Mouse (Mus musculus): ENCODE results near the gene Fermt3. TPM values are rescaled to one million over a fixed set of nuclear protein-coding genes. Genes with fewer than 3 reads are reported as not detected.

Fermt3 gene
- polyA plus RNA-seq, 1 experiment from 2014 or later: 10.1 TPM

- peak; percentile 75 for DNase-seq (ENCODE audit: low spot score)
- WGBS: under 1% methylated on average over 28 of the region's 28 CpGs
- H3K36me3 ChIP-seq: peaks cover 29% of the 10 kb centered on the region
- H3K4me3 ChIP-seq: peak overlapping the region; percentile 65
- peaks cover 34% of the 10 kb centered on the region for H3K4me1 ChIP-seq (replicated peaks)
- peak overlapping the region; percentile 97 for H3K27ac ChIP-seq
- no peaks in the 10 kb centered on the region for H3K9me3 ChIP-seq
- no peaks in the 10 kb centered on the region for H3K27me3 ChIP-seq (ENCODE audit: insufficient read depth, poor library complexity, severe bottlenecking)
Observed at GRCm38 (mm10) chr19:6950613-6951153, 68.6 kb downstream of the Fermt3 start.

GRCm38 (mm10) chr19:6949951-6950350 is 69.3 kb downstream of the Fermt3 start:
- 52% methylated on average over 5 of the region's 5 CpGs for WGBS
- peak overlapping the region; percentile 65 for H3K4me3 ChIP-seq
- H3K9me3 ChIP-seq: no peaks in the 10 kb centered on the region
- H3K4me1 ChIP-seq (replicated peaks): peaks cover 34% of the 10 kb centered on the region
- H3K27me3 ChIP-seq (ENCODE audit: insufficient read depth, poor library complexity, severe bottlenecking): no peaks in the 10 kb centered on the region
- H3K27ac ChIP-seq: peak overlapping the region; percentile 97
- DNase-seq (ENCODE audit: low spot score): no peak
- peaks cover 28% of the 10 kb centered on the region for H3K36me3 ChIP-seq

GRCm38 (mm10) chr19:6949532-6949931 is 69.7 kb downstream of the Fermt3 start:
- peaks cover 34% of the 10 kb centered on the region for H3K4me1 ChIP-seq (replicated peaks)
- H3K27me3 ChIP-seq (ENCODE audit: insufficient read depth, poor library complexity, severe bottlenecking): no peaks in the 10 kb centered on the region
- H3K27ac ChIP-seq: no peak overlapping the region
- H3K9me3 ChIP-seq: no peaks in the 10 kb centered on the region
- 92% methylated on average over 5 of the region's 5 CpGs for WGBS
- H3K36me3 ChIP-seq: peaks cover 28% of the 10 kb centered on the region
- H3K4me3 ChIP-seq: peak overlapping the region; percentile 65; the same call in 1 of the 2 replicates
- DNase-seq (ENCODE audit: low spot score): no peak

Other genes with a start within 250 kb of the Fermt3 start
- gene Rps6ka4, start 178.8 kb downstream of the Fermt3 start, polyA plus RNA-seq (2016; fragmentation: Nextera tagmentation; extraction: Ambion mirVana): 6.2 and 7.7 TPM in 2 replicates
- gene Ccdc88b, start 161.3 kb downstream of the Fermt3 start, polyA plus RNA-seq (2016; fragmentation: Nextera tagmentation; extraction: Ambion mirVana): 0.37 and 1.2 TPM in 2 replicates
- 148 and 157 TPM in 2 replicates for gene Trmt112, start 109.8 kb downstream of the Fermt3 start, polyA plus RNA-seq (2016; fragmentation: Nextera tagmentation; extraction: Ambion mirVana)
- gene Prdx5, start 109.4 kb downstream of the Fermt3 start, polyA plus RNA-seq (2016; fragmentation: Nextera tagmentation; extraction: Ambion mirVana): 155 and 196 TPM in 2 replicates
- gene Esrra, start 97.7 kb downstream of the Fermt3 start, polyA plus RNA-seq (2016; fragmentation: Nextera tagmentation; extraction: Ambion mirVana): 8.4 and 12.0 TPM in 2 replicates
- 0.46 TPM in 1 of 2 replicates, not detected in the other for gene Catsperz, start 94.1 kb downstream of the Fermt3 start, polyA plus RNA-seq (2016; fragmentation: Nextera tagmentation; extraction: Ambion mirVana)
- not detected in 2 replicates for gene Kcnk4, start 85.0 kb downstream of the Fermt3 start, polyA plus RNA-seq (2016; fragmentation: Nextera tagmentation; extraction: Ambion mirVana)
- gene Bad, start 77.6 kb downstream of the Fermt3 start, polyA plus RNA-seq (2016; fragmentation: Nextera tagmentation; extraction: Ambion mirVana): 63.1 and 75.5 TPM in 2 replicates
- gene Gpr137, start 77.0 kb downstream of the Fermt3 start, polyA plus RNA-seq (2016; fragmentation: Nextera tagmentation; extraction: Ambion mirVana): 31.2 and 40.9 TPM in 2 replicates
- gene Ppp1r14b, start 44.5 kb downstream of the Fermt3 start, polyA plus RNA-seq (2016; fragmentation: Nextera tagmentation; extraction: Ambion mirVana): 157 and 186 TPM in 2 replicates
- 22.3 and 28.3 TPM in 2 replicates for gene Plcb3, start 43.0 kb downstream of the Fermt3 start, polyA plus RNA-seq (2016; fragmentation: Nextera tagmentation; extraction: Ambion mirVana)
- 119 and 121 TPM in 2 replicates for gene Fkbp2, start 39.0 kb downstream of the Fermt3 start, polyA plus RNA-seq (2016; fragmentation: Nextera tagmentation; extraction: Ambion mirVana)
- gene Vegfb, start 31.8 kb downstream of the Fermt3 start, polyA plus RNA-seq (2016; fragmentation: Nextera tagmentation; extraction: Ambion mirVana): 35.6 and 36.2 TPM in 2 replicates
- 18.7 and 23.3 TPM in 2 replicates for gene Dnajc4, start 26.9 kb downstream of the Fermt3 start, polyA plus RNA-seq (2016; fragmentation: Nextera tagmentation; extraction: Ambion mirVana)
- gene Nudt22, start 23.4 kb downstream of the Fermt3 start, polyA plus RNA-seq (2016; fragmentation: Nextera tagmentation; extraction: Ambion mirVana): 20.6 and 23.2 TPM in 2 replicates
- gene Trpt1, start 23.3 kb downstream of the Fermt3 start, polyA plus RNA-seq (2016; fragmentation: Nextera tagmentation; extraction: Ambion mirVana): 9.9 and 13.5 TPM in 2 replicates
- 372 and 451 TPM in 2 replicates for gene Stip1, start 20.5 kb upstream of the Fermt3 start, polyA plus RNA-seq (2016; fragmentation: Nextera tagmentation; extraction: Ambion mirVana)
- gene Macrod1, start 37.3 kb upstream of the Fermt3 start, polyA plus RNA-seq (2016; fragmentation: Nextera tagmentation; extraction: Ambion mirVana): 2.9 and 3.4 TPM in 2 replicates
- gene Flrt1, start 86.3 kb upstream of the Fermt3 start, polyA plus RNA-seq (2016; fragmentation: Nextera tagmentation; extraction: Ambion mirVana): 3.1 and 4.0 TPM in 2 replicates
- 273 and 309 TPM in 2 replicates for gene Otub1, start 186.8 kb upstream of the Fermt3 start, polyA plus RNA-seq (2016; fragmentation: Nextera tagmentation; extraction: Ambion mirVana)
- gene Cox8a, start 198.1 kb upstream of the Fermt3 start, polyA plus RNA-seq (2016; fragmentation: Nextera tagmentation; extraction: Ambion mirVana): 914 and 944 TPM in 2 replicates
- gene Naa40, start 221.7 kb upstream of the Fermt3 start, polyA plus RNA-seq (2016; fragmentation: Nextera tagmentation; extraction: Ambion mirVana): 89.8 and 96.5 TPM in 2 replicates
- 72.0 and 79.1 TPM in 2 replicates for gene Rcor2, start 247.9 kb upstream of the Fermt3 start, polyA plus RNA-seq (2016; fragmentation: Nextera tagmentation; extraction: Ambion mirVana)